Mouse (Mus musculus) embryonic fibroblast, embryonic 13.5 days (primary cell): Measurements from ENCODE around the gene Nsmce3.

Experiments used
- CTCF ChIP-seq: IDR thresholded peaks from 2 replicates; pipeline ENCODE4 v1.5.1; 2011; ENCODE audit warnings: mild to moderate bottlenecking, control low read depth, low read length, moderate library complexity, borderline replicate concordance; ENCODE audit not compliant: insufficient read depth
- POLR2A ChIP-seq: IDR thresholded peaks from 2 replicates; pipeline ENCODE4 v1.6.1; 2011; ENCODE audit warnings: low read depth, mild to moderate bottlenecking, control low read depth, low read length, moderate library complexity

GRCm38 (mm10) chr7:64830214-64830995 is 42.4 kb downstream of the Nsmce3 start:
- no peak for TF ChIP-seq CTCF
- no peak for TF ChIP-seq POLR2A
